Mouse (Mus musculus): ENCODE data around the gene 2210016F16Rik. TPM values are rescaled to one million over a fixed set of nuclear protein-coding genes. Genes with fewer than 3 reads are reported as not detected.
"Not testable (repeated sequence)": the region's sequence is repeated elsewhere in the genome, so short reads cannot be mapped to it uniquely, and the experiment has no call there.

The 2210016F16Rik gene
- polyA plus RNA-seq, 1 experiment from 2014 or later: 31.4 TPM

DNA sequence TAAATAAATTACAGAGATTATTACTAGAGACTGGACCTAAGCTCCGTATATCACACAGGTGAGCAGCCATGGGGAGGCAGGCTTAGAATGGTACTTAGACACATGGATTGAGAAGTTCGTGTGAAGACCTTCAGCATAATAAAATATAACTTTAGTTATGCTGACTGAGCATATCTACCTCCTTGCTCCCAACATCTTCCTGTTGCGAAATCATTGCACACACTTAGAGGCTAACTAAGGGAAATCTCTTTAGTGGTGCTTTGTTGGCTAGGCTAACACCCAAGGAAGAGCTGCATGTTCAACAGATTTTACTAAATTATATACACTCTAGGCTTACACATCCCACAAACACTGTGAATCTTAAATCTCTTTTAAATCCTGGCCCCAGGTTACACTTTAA lies 18.7 kb downstream of the 2210016F16Rik start:
- H3K27me3 ChIP-seq (ENCODE audit: control insufficient read depth, insufficient read depth, low read length): no peaks in the 10 kb centered on the region
- ATAC-seq (replicated peaks; ENCODE audit: insufficient number of reproducible peaks, low FRiP score, low TSS enrichment): no peak
- no peaks in the 10 kb centered on the region for H3K4me1 ChIP-seq (ENCODE audit: control insufficient read depth, insufficient read depth, low read length)
- H3K4me3 ChIP-seq (ENCODE audit: low read depth, low read length): no peak overlapping the region
- no peak overlapping the region for H3K27ac ChIP-seq (ENCODE audit: low read depth, low read length)
- H3K9me3 ChIP-seq (replicated peaks; ENCODE audit: control insufficient read depth, low read length): no peaks in the 10 kb centered on the region
- WGBS (ENCODE audit: insufficient replicate concordance): 80% methylated on average over 3 of the region's 3 CpGs
- no peaks in the 10 kb centered on the region for H3K36me3 ChIP-seq (ENCODE audit: control insufficient read depth, insufficient read depth, low read length)
- H3K9ac ChIP-seq (ENCODE audit: low read depth, low read length): no peak overlapping the region
- no peak overlapping the region for H3K4me2 ChIP-seq

DNA sequence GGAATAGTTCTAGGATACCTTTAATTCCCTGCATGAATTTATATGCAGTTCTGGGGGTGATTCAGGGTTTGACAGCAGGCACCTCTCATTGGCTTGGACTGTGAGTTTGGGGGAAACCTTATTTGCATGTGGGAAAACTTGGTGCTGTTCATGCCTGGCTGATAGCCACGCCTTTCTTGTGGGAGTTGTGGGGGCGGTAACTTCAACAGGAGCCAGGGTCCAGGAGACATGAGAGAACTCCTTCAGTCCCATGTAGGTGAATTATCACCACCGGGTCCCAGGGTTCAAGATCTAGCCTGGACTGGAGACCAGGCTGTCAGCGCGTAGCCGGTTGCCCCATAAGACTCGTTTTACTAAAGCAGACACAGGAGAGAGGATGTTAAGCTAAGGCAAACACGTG lies 19.8 kb downstream of the 2210016F16Rik start:
- not testable (repeated sequence) for H3K4me1 ChIP-seq (ENCODE audit: control insufficient read depth, insufficient read depth, low read length); ATAC-seq (replicated peaks; ENCODE audit: insufficient number of reproducible peaks, low FRiP score, low TSS enrichment); H3K9me3 ChIP-seq (replicated peaks; ENCODE audit: control insufficient read depth, low read length); H3K36me3 ChIP-seq (ENCODE audit: control insufficient read depth, insufficient read depth, low read length); H3K4me3 ChIP-seq (ENCODE audit: low read depth, low read length); H3K27me3 ChIP-seq (ENCODE audit: control insufficient read depth, insufficient read depth, low read length); H3K4me2 ChIP-seq; H3K27ac ChIP-seq (ENCODE audit: low read depth, low read length); H3K9ac ChIP-seq (ENCODE audit: low read depth, low read length)
- WGBS (ENCODE audit: insufficient replicate concordance): 77% methylated on average over 8 of the region's 8 CpGs

DNA sequence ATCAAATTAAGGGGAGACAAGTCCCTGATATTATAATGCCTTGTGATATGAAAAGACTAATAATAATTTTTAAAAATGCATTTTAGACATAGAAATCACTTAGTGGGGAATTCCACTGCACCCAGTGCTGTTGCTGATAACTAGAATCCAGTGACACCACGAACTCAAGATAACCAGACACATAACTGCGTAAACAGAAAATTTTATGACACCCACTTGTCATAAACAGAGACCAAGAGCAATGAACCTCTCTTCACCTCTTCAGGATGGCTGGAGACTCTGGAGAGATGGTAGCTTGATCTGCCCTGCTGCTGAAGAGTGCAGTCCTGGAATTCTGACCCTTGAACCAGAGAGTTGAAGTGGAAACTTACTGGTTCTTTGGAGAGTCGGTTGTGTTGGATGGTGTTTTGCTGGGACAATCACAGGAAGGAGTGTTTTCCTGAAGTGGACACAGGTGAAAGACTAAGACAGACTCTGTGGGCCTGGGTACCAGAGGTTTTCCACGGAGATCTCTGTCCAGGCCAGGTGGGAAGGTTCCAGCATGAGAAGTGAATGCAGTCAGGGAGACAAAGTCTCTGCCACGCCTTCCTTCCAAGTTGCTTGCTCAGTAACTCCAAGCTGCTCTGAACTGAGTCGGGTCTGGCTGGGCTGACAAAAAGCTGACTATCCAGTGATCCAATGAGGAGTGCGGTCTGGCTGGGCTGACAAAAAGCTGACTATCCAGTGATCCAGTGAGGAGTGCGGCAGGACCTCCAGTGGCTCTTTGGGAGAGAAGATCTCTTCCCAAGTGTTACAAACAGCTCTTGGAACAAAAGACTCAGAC lies 20.5 kb downstream of the 2210016F16Rik start:
- H3K4me1 ChIP-seq (ENCODE audit: control insufficient read depth, insufficient read depth, low read length): no peaks in the 10 kb centered on the region
- no peak overlapping the region for H3K27ac ChIP-seq (ENCODE audit: low read depth, low read length)
- H3K27me3 ChIP-seq (ENCODE audit: control insufficient read depth, insufficient read depth, low read length): no peaks in the 10 kb centered on the region
- H3K4me3 ChIP-seq (ENCODE audit: low read depth, low read length): no peak overlapping the region
- H3K9ac ChIP-seq (ENCODE audit: low read depth, low read length): no peak overlapping the region
- no peak overlapping the region for H3K4me2 ChIP-seq
- no peaks in the 10 kb centered on the region for H3K36me3 ChIP-seq (ENCODE audit: control insufficient read depth, insufficient read depth, low read length)
- ATAC-seq (replicated peaks; ENCODE audit: insufficient number of reproducible peaks, low FRiP score, low TSS enrichment): no peak
- WGBS (ENCODE audit: insufficient replicate concordance): 64% methylated on average over 8 of the region's 8 CpGs
- no peaks in the 10 kb centered on the region for H3K9me3 ChIP-seq (replicated peaks; ENCODE audit: control insufficient read depth, low read length)

DNA sequence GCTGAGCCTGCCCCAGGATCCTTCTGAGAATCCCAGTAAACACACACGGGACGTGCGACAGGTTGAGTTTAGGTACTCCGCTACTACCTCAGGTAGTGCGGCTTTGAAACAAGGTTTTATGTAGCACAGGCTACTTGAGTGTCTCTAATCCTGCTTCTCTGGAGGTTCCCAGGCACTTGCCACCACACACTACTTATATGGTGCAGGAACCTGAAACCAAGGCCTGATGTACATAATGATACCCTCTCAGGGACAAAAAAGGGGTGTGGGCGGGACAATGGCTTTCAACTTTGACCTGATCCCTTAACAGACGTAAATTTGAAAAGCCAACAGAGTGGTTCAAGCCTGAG lies 25.7 kb downstream of the 2210016F16Rik start:
- Histone ChIP-seq H3K4me3 (ENCODE audit: low read depth, low read length) (peak overlapping the region; percentile 66), H3K36me3 (ENCODE audit: control insufficient read depth, insufficient read depth, low read length) (no peaks in the 10 kb centered on the region), H3K27ac (ENCODE audit: low read depth, low read length) (no peak overlapping the region), H3K9ac (ENCODE audit: low read depth, low read length) (peak overlapping the region; percentile 23), H3K4me2 (peak overlapping the region; percentile 95), H3K27me3 (ENCODE audit: control insufficient read depth, insufficient read depth, low read length) (no peaks in the 10 kb centered on the region), H3K4me1 (ENCODE audit: control insufficient read depth, insufficient read depth, low read length) (no peaks in the 10 kb centered on the region), H3K9me3 (replicated peaks; ENCODE audit: control insufficient read depth, low read length) (no peaks in the 10 kb centered on the region)
- WGBS (ENCODE audit: insufficient replicate concordance): 4% methylated on average over 7 of the region's 7 CpGs
- ATAC-seq (replicated peaks; ENCODE audit: insufficient number of reproducible peaks, low FRiP score, low TSS enrichment): peak; percentile 33; the same call in 1 of the 2 replicates

DNA sequence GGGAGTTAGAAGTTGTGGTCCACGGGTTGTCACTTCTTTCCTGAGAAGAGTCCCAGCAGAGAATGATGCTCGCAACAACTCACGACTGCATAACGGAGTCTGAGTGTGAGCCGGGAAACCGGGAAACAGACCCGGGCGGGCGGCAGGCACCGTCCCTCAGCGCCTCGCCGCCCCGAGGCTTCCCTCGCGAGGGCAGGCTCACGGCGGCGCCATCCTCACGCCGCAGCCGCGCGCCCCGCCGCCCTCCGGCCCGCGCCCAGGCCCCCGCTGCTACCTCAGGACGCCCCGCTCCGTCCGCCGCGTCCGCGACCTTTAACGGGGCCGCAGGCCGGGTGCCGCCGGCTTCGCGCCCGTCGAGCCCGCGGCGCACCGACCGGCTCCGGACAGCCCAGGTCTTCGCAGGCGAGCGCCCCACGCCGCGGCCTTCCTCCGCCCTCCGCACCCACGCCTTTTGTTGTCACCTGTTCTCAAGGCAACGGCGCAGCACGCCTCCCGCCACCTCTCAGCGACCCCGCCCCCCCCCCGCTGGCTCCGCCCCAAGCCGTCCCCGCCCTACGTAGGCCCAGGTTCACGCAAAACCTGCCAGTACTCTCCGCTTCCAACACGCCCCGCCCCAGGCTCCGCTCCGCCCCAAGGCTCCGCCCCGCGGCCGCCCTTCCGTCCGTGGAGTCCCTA lies 26.3 kb downstream of the 2210016F16Rik start, which contains the start of gene Kif27:
TSS of gene Kif27 (minus strand) at position 494 of the 675 bp plus-strand sequence.
- Histone ChIP-seq H3K36me3 (ENCODE audit: control insufficient read depth, insufficient read depth, low read length) (no peaks in the 10 kb centered on the region), H3K4me1 (ENCODE audit: control insufficient read depth, insufficient read depth, low read length) (no peaks in the 10 kb centered on the region), H3K4me2 (peak within 1 kb of the TSS; percentile 95), H3K27me3 (ENCODE audit: control insufficient read depth, insufficient read depth, low read length) (no peaks in the 10 kb centered on the region), H3K9me3 (replicated peaks; ENCODE audit: control insufficient read depth, low read length) (no peaks in the 10 kb centered on the region), H3K27ac (ENCODE audit: low read depth, low read length) (no peak within 1 kb of the TSS), H3K9ac (ENCODE audit: low read depth, low read length) (peak within 1 kb of the TSS; percentile 71), H3K4me3 (ENCODE audit: low read depth, low read length) (peak within 1 kb of the TSS; percentile 66)
- peak; percentile 97 for ATAC-seq (replicated peaks; ENCODE audit: insufficient number of reproducible peaks, low FRiP score, low TSS enrichment)
- under 1% methylated on average over 70 of the region's 85 CpGs for WGBS (ENCODE audit: insufficient replicate concordance)

DNA sequence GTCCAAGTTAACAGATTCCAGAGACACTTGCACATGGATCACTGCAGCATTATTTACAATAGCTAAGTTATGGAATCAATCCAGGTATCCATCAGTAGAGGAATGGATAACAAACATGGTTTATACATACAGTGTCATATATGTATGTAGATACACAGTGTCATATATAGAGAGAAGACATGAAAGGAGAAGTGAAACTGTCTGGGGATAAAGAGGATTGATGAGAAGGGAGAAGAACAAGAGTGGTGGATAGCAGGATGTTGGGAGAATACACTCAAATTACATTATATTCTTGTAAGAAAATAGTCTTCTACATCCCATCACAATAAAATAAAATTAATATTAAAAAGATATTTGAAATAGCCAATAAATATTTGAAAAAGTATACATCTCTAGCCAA lies 32.0 kb downstream of the 2210016F16Rik start:
- Histone ChIP-seq H3K9me3 (replicated peaks; ENCODE audit: control insufficient read depth, low read length) (no peaks in the 10 kb centered on the region), H3K27ac (ENCODE audit: low read depth, low read length) (no peak overlapping the region), H3K4me1 (ENCODE audit: control insufficient read depth, insufficient read depth, low read length) (no peaks in the 10 kb centered on the region), H3K27me3 (ENCODE audit: control insufficient read depth, insufficient read depth, low read length) (no peaks in the 10 kb centered on the region), H3K4me2 (no peak overlapping the region), H3K9ac (ENCODE audit: low read depth, low read length) (no peak overlapping the region), H3K4me3 (ENCODE audit: low read depth, low read length) (no peak overlapping the region), H3K36me3 (ENCODE audit: control insufficient read depth, insufficient read depth, low read length) (no peaks in the 10 kb centered on the region)
- no peak for ATAC-seq (replicated peaks; ENCODE audit: insufficient number of reproducible peaks, low FRiP score, low TSS enrichment)

DNA sequence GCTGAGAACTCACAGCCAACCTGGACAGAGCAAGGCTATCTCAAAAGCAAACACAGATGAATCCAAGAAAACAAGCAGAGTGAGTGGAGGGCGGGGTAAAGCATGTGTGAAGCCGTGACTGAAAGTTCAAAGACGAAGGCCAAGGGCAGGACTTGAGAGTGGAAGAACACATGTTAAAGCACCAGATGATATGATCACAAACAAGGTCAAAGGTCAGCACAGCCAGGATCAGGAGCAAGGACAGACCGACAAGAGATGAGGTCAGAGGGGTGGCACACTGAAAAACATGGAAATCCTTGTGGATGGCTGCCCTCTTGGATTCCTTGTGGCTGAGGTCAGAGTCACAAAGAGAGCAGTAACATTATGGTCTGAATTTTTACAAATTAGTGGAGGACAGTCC lies 34.4 kb downstream of the 2210016F16Rik start:
- no peak for ATAC-seq (replicated peaks; ENCODE audit: insufficient number of reproducible peaks, low FRiP score, low TSS enrichment)
- Histone ChIP-seq H3K9me3 (replicated peaks; ENCODE audit: control insufficient read depth, low read length) (no peaks in the 10 kb centered on the region), H3K27me3 (ENCODE audit: control insufficient read depth, insufficient read depth, low read length) (no peaks in the 10 kb centered on the region), H3K4me3 (ENCODE audit: low read depth, low read length) (no peak overlapping the region), H3K9ac (ENCODE audit: low read depth, low read length) (no peak overlapping the region), H3K36me3 (ENCODE audit: control insufficient read depth, insufficient read depth, low read length) (no peaks in the 10 kb centered on the region), H3K27ac (ENCODE audit: low read depth, low read length) (no peak overlapping the region), H3K4me2 (no peak overlapping the region), H3K4me1 (ENCODE audit: control insufficient read depth, insufficient read depth, low read length) (no peaks in the 10 kb centered on the region)
- WGBS (ENCODE audit: insufficient replicate concordance): 41% methylated on average over 4 of the region's 4 CpGs

DNA sequence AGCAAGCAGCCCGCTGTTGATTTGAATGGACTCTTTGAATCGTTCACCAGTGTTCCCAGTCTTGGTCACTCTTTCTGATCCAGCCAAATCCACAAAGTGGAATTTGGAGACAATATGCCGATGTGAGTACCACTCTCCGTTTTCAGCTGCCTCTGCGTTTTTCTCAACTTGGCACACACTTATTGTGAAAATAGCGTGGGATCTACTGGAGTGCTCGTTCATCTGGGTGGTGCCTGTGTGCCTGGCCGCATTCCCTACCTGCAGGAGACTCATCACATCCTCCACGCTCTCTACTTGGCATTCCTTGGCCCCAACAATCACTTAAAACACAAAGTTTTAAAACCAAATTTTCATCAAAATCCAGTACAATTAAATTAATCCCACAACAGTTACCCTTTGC lies 40.5 kb downstream of the 2210016F16Rik start:
- Histone ChIP-seq H3K27ac (ENCODE audit: low read depth, low read length) (no peak overlapping the region), H3K9me3 (replicated peaks; ENCODE audit: control insufficient read depth, low read length) (no peaks in the 10 kb centered on the region), H3K27me3 (ENCODE audit: control insufficient read depth, insufficient read depth, low read length) (no peaks in the 10 kb centered on the region), H3K4me2 (no peak overlapping the region), H3K4me1 (ENCODE audit: control insufficient read depth, insufficient read depth, low read length) (no peaks in the 10 kb centered on the region), H3K4me3 (ENCODE audit: low read depth, low read length) (no peak overlapping the region), H3K36me3 (ENCODE audit: control insufficient read depth, insufficient read depth, low read length) (no peaks in the 10 kb centered on the region), H3K9ac (ENCODE audit: low read depth, low read length) (no peak overlapping the region)
- WGBS (ENCODE audit: insufficient replicate concordance): 82% methylated on average over 9 of the region's 9 CpGs
- ATAC-seq (replicated peaks; ENCODE audit: insufficient number of reproducible peaks, low FRiP score, low TSS enrichment): no peak

DNA sequence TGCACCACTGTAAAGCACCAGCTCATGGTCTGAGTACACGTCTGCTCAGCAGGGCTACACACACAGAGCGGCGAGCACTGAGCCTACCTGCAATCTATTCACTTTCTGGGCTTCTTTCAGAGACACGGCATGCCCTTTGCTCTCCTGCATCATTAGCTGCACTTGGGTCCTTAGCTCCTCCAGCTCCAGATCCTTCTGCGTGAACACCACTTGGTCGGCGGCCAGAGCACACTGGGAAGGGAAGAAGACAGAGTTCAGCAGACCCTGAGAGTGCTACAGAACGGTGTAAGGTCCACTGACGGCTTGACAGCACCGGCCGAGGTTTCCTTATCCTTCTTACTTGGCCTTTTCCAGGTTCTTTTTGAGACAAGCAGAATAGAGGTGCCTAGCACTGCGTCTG lies 47.6 kb downstream of the 2210016F16Rik start:
- Histone ChIP-seq H3K9ac (ENCODE audit: low read depth, low read length) (no peak overlapping the region), H3K27ac (ENCODE audit: low read depth, low read length) (no peak overlapping the region), H3K4me1 (ENCODE audit: control insufficient read depth, insufficient read depth, low read length) (no peaks in the 10 kb centered on the region), H3K27me3 (ENCODE audit: control insufficient read depth, insufficient read depth, low read length) (no peaks in the 10 kb centered on the region), H3K36me3 (ENCODE audit: control insufficient read depth, insufficient read depth, low read length) (no peaks in the 10 kb centered on the region), H3K9me3 (replicated peaks; ENCODE audit: control insufficient read depth, low read length) (no peaks in the 10 kb centered on the region), H3K4me2 (no peak overlapping the region), H3K4me3 (ENCODE audit: low read depth, low read length) (no peak overlapping the region)
- ATAC-seq (replicated peaks; ENCODE audit: insufficient number of reproducible peaks, low FRiP score, low TSS enrichment): no peak
- WGBS (ENCODE audit: insufficient replicate concordance): 71% methylated on average over 12 of the region's 12 CpGs
